Mouse (Mus musculus) olfactory bulb, adult 2 months (tissue): ENCODE measurements around the gene Rab37. TPM values are rescaled to one million over a fixed set of nuclear protein-coding genes. Genes with fewer than 3 reads are reported as not detected.

Experiments used
- H3K27ac ChIP-seq: fragments of 200-500 bp; 2 replicates; pipeline ENCODE4 v1.5.1; 2012; ENCODE audit warnings: low read depth, low read length; ENCODE audit not compliant: insufficient read depth
- H3K4me1 ChIP-seq: fragments of 200-500 bp; 2 replicates; pipeline ENCODE4 v1.6.1; 2012; ENCODE audit warnings: low read length; ENCODE audit not compliant: control insufficient read depth, insufficient read depth
- H3K4me3 ChIP-seq: fragments of 200-500 bp; 2 replicates; pipeline ENCODE4 v1.5.1; 2012; ENCODE audit warnings: mild to moderate bottlenecking, low read depth, low read length, moderate library complexity; ENCODE audit not compliant: insufficient read depth
- CTCF ChIP-seq: fragments of 200-500 bp; IDR thresholded peaks from 2 replicates; pipeline ENCODE4 v1.5.1; 2012; ENCODE audit warnings: low read depth, mild to moderate bottlenecking, low read length, moderate library complexity; ENCODE audit not compliant: insufficient read depth
- POLR2A ChIP-seq: fragments of 200-500 bp; IDR thresholded peaks from 2 replicates; pipeline ENCODE4 v1.6.1; 2012; ENCODE audit warnings: mild to moderate bottlenecking, low read depth, low read length, moderate library complexity; ENCODE audit not compliant: insufficient read depth
- WGBS: fragments of 180-500 bp; shearing (Covaris S2); methylation state at CpG from one replicate; pipeline ENCODE4 v1.1.7; 2018; 5-methylcytosine and 5-hydroxymethylcytosine counted together
- polyA plus RNA-seq: library from polyadenylated mRNA; stranded (reverse); fragments of >200 nt; gene quantifications from 2 replicates; pipeline ENCODE4 v1.2.4, GENCODE M21; 2012; ENCODE audit warnings: low replicate concordance; ENCODE audit not compliant: missing spikeins, insufficient read depth, insufficient read length

Rab37 gene
- polyA plus RNA-seq, 1 experiment = not detected

- Histone ChIP-seq H3K27ac (no peak overlapping the region), H3K4me1 (no peaks in the 10 kb centered on the region), H3K4me3 (no peak overlapping the region)
- 73% methylated on average over 6 of the region's 6 CpGs for WGBS
- no peak for TF ChIP-seq CTCF
- TF ChIP-seq POLR2A = no peak
These were observed 9.0 kb upstream of the Rab37 start for GRCm38 (mm10) chr11:115082196-115082595.

- WGBS = 31% methylated on average over 18 of the region's 18 CpGs
- Histone ChIP-seq H3K4me3 (no peak overlapping the region), H3K27ac (no peak overlapping the region), H3K4me1 (no peaks in the 10 kb centered on the region)
- TF ChIP-seq POLR2A (no peak), CTCF (peak; percentile 48; the same call in 1 of the 2 replicates)
These were observed 7.7 kb upstream of the Rab37 start for GRCm38 (mm10) chr11:115083376-115084139.

- TF ChIP-seq POLR2A (no peak), CTCF (no peak)
- 40% methylated on average over 12 of the region's 12 CpGs for WGBS
- Histone ChIP-seq H3K4me1 (no peaks in the 10 kb centered on the region), H3K4me3 (no peak overlapping the region), H3K27ac (no peak overlapping the region)
These were observed 6.6 kb upstream of the Rab37 start for GRCm38 (mm10) chr11:115084595-115084994.

GRCm38 (mm10) chr11:115085064-115085463, 6.2 kb upstream of the Rab37 start:
- TF ChIP-seq POLR2A (no peak), CTCF (no peak)
- 52% methylated on average over 8 of the region's 8 CpGs for WGBS
- H3K27ac ChIP-seq = no peak overlapping the region
- H3K4me1 ChIP-seq = no peaks in the 10 kb centered on the region
- no peak overlapping the region for H3K4me3 ChIP-seq

- Histone ChIP-seq H3K4me3 (no peak overlapping the region), H3K4me1 (peaks cover under 1% of the 10 kb centered on the region), H3K27ac (no peak overlapping the region)
- WGBS = 79% methylated on average over 7 of the region's 7 CpGs
- TF ChIP-seq CTCF = no peak
- TF ChIP-seq POLR2A = no peak
These were observed 5.0 kb upstream of the Rab37 start for GRCm38 (mm10) chr11:115086213-115086612.

- H3K27ac ChIP-seq = no peak overlapping the region
- peaks cover 9% of the 10 kb centered on the region for H3K4me1 ChIP-seq
- WGBS = 70% methylated on average over 6 of the region's 6 CpGs
- TF ChIP-seq POLR2A (no peak), CTCF (peak; percentile 62; the same call in 1 of the 2 replicates)
- H3K4me3 ChIP-seq = no peak overlapping the region
These were observed 1.4 kb upstream of the Rab37 start for GRCm38 (mm10) chr11:115089853-115090252.

- Histone ChIP-seq H3K27ac (no peak overlapping the region), H3K4me1 (peaks cover 9% of the 10 kb centered on the region), H3K4me3 (no peak overlapping the region)
- WGBS = 16% methylated on average over 4 of the region's 4 CpGs
- TF ChIP-seq CTCF (no peak), POLR2A (no peak)
These were observed 909 bp downstream of the Rab37 start for GRCm38 (mm10) chr11:115092140-115092539.

- TF ChIP-seq CTCF = no peak
- Histone ChIP-seq H3K4me3 (no peak overlapping the region), H3K27ac (no peak overlapping the region), H3K4me1 (peaks cover 6% of the 10 kb centered on the region; the same call in 1 of the 2 replicates)
- 59% methylated on average over 10 of the region's 10 CpGs for whole genome bisulfite sequencing
These were observed 7.1 kb downstream of the Rab37 start for GRCm38 (mm10) chr11:115098203-115098932.

GRCm38 (mm10) chr11:115099241-115099840, 8.1 kb downstream of the Rab37 start:
- TF ChIP-seq POLR2A = no peak
- TF ChIP-seq CTCF = no peak
- no peak overlapping the region for H3K4me3 ChIP-seq
- peaks cover 6% of the 10 kb centered on the region; the same call in 1 of the 2 replicates for H3K4me1 ChIP-seq
- no peak overlapping the region for H3K27ac ChIP-seq
- 78% methylated on average over 16 of the region's 16 CpGs for WGBS
